Comparison of ENCODE assay signal across 10 mouse cellular contexts in the genomic region with DNA sequence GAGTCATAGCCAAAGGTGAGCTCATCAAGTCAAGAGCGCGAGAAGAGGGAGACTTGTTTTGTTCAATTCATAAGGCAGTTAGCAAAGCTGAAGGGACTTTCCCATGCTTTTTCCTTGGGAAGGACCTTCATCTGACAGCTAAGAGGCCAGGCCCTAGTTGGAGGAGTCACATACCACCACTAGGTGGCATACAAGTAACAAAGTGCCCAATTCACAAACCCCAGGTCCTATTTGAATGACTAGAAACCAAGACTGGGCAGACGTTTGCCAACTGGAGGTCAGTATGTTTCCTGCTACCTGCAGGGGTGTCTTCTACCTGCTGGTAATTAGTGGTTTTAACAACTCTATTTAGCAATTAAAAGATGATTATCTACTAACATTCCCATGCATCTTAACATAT. TPM values are rescaled to one million over a fixed set of nuclear protein-coding genes. Genes with fewer than 3 reads are reported as not detected.
DNase-seq lines count a peak whose midpoint lies in the region.
"Had no signal": no experiment of that assay in that cellular context is flagged by ENCODE, and none has a peak within 500 bp of the region (broad histone marks: within the 10 kb centered on the region; RNA-seq: fewer than 3 reads in every experiment).

No protein-coding gene starts in this region.

- peaks cover 7% of the 10 kb centered on the region for H3K4me1 ChIP-seq in embryonic facial prominence, embryonic 10.5 days

- peak; percentile 35 to 47 for DNase-seq in spleen, postnatal 36 days (ENCODE audit: low spot score in 2 of 2)
- DNase-seq in spleen, adult 18-20 months, result no peak
- peak; percentile 49 for DNase-seq in adrenal gland, postnatal 10 days
- DNase-seq in embryonic facial prominence, embryonic 10.5 days (ENCODE audit: low spot score), result peak; percentile 33
- peak; percentile 42 for DNase-seq in kidney, adult 18-20 months
- DNase-seq in left cerebral cortex, postnatal 4 days, result peak; percentile 40
- peak; percentile 49 for DNase-seq in retina, postnatal 7 days (ENCODE audit: low read depth, low spot score)
- no peak for DNase-seq in spleen, postnatal 10 days (ENCODE audit: low spot score in 2 of 2)

- intact Hi-C loops in left cerebral cortex, postnatal 4 days (cut with DNase I), result loop anchor here (10.0 kb wide), 2 partner anchors 100 to 260 kb away; partner anchors contain the start of gene Dyrk3

- H3K27me3 ChIP-seq in embryonic facial prominence, embryonic 10.5 days (replicated peaks; ENCODE audit: low read depth, poor library complexity, severe bottlenecking), result peaks cover 31% of the 10 kb centered on the region

- H3K9me3 ChIP-seq in embryonic facial prominence, embryonic 10.5 days, result no peaks in the 10 kb centered on the region
- H3K9me3 ChIP-seq: neural tube, embryonic 12.5 days had no signal

- H3K4me3 ChIP-seq in embryonic facial prominence, embryonic 10.5 days, result no peak overlapping the region
- H3K4me3 ChIP-seq: neural tube, embryonic 12.5 days had no signal

- WGBS in embryonic facial prominence, embryonic 10.5 days, result 45% methylated on average over 3 of the region's 3 CpGs

- H3K36me3 ChIP-seq in embryonic facial prominence, embryonic 10.5 days (replicated peaks), result no peaks in the 10 kb centered on the region
- H3K36me3 ChIP-seq: neural tube, embryonic 12.5 days had no signal

- H3K27ac ChIP-seq in embryonic facial prominence, embryonic 10.5 days (replicated peaks), result no peak overlapping the region
- H3K27ac ChIP-seq: neural tube, embryonic 12.5 days had no signal

RNA-seq across cellular contexts. Expression of gene Fcmr, which starts 9.7 kb away (rescaled TPM):
- total RNA-seq in adrenal gland, postnatal 10 days (2021), result 1 to 10 TPM; 3.4 to 4.1 TPM
- not detected in 2 replicates for polyA plus RNA-seq in embryonic facial prominence, embryonic 10.5 days (2016; fragmentation: Nextera tagmentation; extraction: Ambion mirVana)
- 1 to 10 TPM in 1 of 2 experiments, not detected in 1; 1.1 TPM for total RNA-seq in left cerebral cortex, postnatal 4 days (2021)
- polyA plus RNA-seq: neural tube, embryonic 12.5 days had no signal

RNA-seq across cellular contexts. Expression of gene Il24, which starts 12.1 kb away (rescaled TPM):
- not detected for total RNA-seq in adrenal gland, postnatal 10 days (2021)
- not detected in 2 replicates for polyA plus RNA-seq in embryonic facial prominence, embryonic 10.5 days (2016; fragmentation: Nextera tagmentation; extraction: Ambion mirVana)
- total RNA-seq in left cerebral cortex, postnatal 4 days (2021), result not detected
- total RNA-seq: gastrocnemius, postnatal 4 days had no signal
- polyA plus RNA-seq: neural tube, embryonic 12.5 days had no signal

RNA-seq across cellular contexts. Expression of gene Il20, which starts 36.1 kb away (rescaled TPM):
- total RNA-seq in adrenal gland, postnatal 10 days (2021), result not detected
- not detected in 2 replicates for polyA plus RNA-seq in embryonic facial prominence, embryonic 10.5 days (2016; fragmentation: Nextera tagmentation; extraction: Ambion mirVana)
- not detected for total RNA-seq in left cerebral cortex, postnatal 4 days (2021)
- total RNA-seq: gastrocnemius, postnatal 4 days had no signal
- polyA plus RNA-seq: neural tube, embryonic 12.5 days had no signal

RNA-seq across cellular contexts. Expression of gene Pigr, which starts 48.7 kb away (rescaled TPM):
- total RNA-seq in adrenal gland, postnatal 10 days (2021), result 1 to 10 TPM; 1.1 to 1.3 TPM
- not detected in 2 replicates for polyA plus RNA-seq in embryonic facial prominence, embryonic 10.5 days (2016; fragmentation: Nextera tagmentation; extraction: Ambion mirVana)
- not detected for total RNA-seq in left cerebral cortex, postnatal 4 days (2021)
- polyA plus RNA-seq: neural tube, embryonic 12.5 days had no signal

Comparison
In these comparisons a context has a peak if more than half of its experiments do, and no peak if none do; other contexts are left out.
1. DNase-seq: peak in spleen, postnatal 36 days (2 of 2), adrenal gland, postnatal 10 days (single experiment), embryonic facial prominence, embryonic 10.5 days (single experiment), kidney, adult 18-20 months (single experiment), left cerebral cortex, postnatal 4 days (single experiment) and retina, postnatal 7 days (single experiment); none in spleen, adult 18-20 months (0 of 2) and spleen, postnatal 10 days (0 of 2).